Mouse (Mus musculus) ovary, postnatal 10 days (tissue): ENCODE data around the gene Wdr63.

Experiments
- DNase-seq: peaks from one replicate; pipeline ENCODE4 v3.0.0; 2022; ENCODE audit warnings: low spot score

Gene Wdr63

DNA sequence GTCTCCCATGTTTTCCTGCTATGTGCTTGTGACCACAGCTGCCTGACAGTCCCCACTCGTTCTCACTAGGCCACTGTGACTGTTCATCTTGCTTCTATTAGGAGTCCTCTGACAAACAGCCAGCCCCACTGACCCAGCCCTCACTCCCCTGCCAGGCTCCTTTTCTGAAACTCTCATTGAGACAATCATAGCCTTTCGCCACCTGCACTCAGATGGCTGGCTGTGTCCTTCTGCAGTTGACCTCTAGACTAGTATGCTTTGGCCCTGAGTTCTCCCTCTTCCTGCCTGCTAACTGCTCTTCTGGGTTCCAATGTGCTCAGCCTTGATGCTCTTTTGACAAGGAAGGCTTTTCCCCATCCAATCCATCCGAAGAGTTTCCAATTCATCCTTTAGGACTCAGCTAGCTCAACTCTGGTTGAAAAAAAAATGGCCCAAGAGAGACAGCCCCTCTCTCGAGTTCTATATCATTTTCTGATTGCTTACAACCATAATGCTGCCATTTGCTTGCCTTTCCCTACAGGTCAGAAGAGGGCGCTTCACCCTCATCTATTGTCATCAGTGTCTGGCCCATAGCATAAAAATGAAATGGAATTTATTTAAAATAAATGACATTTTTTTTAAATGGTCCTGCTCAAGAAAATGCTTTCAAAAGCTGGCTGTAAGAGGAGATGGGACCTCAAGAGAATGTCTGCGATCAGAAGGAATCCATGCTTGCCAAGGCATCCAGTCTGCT, 54.7 kb downstream of the Wdr63 start:
- DNase-seq, result no peak

DNA sequence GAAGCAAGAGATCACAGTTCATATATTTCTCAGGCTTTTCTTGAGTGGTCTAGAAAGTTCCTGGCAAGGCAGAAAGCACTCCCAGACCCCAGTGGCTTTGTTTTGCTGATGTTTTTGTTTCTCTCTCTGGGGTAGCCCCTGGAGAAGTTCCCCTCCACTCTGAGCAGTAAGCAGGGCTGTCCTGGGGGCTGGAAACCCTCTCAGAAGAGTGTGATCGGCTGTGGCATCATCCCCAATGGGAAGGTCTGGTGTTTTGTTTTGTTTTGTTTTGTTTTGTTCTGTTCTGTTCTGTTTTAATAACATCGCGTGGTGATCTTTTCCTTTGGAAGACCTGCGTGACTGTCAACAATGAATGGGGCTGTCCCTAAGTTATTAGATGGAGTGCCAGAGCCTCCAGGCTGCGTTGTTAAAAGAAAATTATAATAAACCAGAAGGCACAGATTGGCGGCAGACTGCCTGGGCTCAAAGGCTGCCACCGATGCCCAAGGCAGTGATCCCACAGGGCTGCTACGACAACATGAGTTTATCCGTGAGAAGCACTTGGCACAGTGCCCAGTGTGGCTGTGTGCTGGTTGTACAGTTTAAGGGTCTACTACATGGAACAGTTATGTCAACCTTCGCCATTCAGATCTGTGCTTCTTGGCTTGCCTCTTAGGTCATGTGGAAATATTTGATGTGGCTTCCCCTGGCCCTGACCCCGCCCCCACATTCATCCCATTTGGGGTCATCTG, 56.5 kb downstream of the Wdr63 start:
- no peak for DNase-seq

DNA sequence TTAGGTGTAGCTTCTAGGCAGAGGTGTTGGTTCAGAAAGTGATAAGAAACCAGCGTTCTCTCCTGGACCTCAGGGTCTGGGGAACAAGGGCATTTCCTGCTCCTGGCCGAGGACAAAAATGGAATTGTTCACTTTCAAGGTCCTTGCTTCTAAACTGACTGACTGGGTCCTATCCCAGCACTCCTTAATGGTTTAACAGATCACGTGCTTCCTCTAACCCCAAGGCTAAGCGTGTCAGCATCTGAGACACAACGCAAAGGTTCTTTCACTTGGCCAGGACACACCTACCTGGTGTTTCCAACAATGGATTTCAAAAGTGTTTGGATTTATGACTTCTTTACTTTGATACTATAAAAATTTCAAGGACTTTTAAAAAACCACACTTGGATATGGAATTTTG, 58.0 kb downstream of the Wdr63 start:
- DNase-seq, result no peak

DNA sequence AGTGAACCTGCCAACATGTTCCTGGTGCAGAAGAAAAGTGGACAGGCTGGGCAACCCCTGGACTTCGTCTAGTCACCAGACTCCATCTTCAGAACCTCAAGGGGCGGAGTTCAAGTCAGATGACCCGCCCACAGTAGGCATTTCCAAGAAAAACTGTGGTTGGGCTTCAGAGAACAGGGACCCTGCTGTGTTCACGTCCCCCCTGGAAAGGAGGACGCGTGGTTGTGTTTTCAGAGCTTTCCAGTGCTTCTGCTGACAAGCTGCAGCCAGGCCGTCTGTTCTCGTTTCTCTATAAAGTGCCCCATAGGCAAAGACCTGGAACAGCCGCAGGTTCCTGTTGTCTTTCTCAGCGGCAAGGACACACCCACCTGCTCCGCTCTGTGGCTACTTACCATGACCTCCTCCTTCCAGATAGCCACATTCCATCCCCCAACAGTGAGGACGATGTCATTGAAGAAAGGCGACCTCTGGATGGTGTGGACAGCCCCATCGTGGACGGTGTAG, 60.2 kb downstream of the Wdr63 start:
- DNase-seq, result no peak

DNA sequence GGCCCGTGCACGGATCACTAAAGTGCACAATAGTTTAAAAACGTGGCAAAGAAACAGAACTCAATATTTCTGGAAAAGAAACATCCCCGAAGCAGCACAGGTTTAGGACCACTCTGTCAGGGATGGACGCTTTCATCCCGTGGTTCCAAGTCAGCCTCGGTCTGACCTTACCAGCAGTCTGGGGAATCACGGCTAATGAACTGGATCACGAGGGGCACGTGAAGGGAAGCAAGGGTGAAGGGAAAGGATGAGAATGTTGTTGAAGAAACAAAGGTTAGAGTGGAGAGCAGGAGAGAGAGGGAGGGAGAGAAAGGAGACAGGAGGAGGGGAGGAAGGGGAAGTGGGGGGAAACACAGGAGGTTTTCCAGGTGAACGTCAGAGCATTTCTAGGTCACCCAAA, 61.9 kb downstream of the Wdr63 start:
- no peak for DNase-seq

DNA sequence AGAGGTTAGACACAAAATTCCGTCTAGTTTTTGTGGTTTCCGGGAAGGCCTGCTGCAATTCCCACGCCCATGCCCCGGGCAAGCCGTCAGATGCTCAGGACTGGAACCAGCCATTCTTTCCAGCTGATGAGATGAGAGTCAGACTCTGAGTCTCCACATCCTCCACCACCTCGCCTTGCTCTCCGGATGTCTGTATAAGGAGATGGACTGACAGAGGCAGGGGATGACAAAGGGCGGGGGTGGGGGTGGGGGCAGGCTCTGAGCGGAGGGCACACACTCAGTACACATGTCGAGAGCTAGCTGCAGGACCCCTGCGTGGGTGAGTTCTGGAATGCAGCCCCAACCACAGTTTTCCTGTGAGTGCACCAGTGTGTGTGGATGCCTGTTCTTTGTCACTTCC, 63.0 kb downstream of the Wdr63 start:
- no peak for DNase-seq

DNA sequence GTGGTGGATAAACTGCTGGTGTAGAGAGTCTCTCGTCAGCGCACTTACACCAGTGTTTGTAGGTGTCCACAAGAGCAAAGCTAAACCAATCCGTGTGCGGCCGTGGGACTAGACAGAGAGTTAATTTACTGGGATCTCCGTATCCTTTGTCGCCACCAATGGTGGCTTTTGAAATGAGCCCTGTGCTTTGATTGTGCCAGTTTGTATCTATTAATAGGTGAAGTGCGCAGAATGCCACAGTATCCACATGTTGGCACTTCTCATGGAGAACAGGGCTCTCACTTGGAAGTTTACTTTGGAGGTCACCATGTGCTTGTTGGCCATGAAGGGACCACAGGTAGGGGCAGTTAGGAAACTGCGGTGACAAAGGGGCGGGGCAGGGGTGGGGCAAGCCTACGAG, 66.5 kb downstream of the Wdr63 start:
- no peak for DNase-seq

DNA sequence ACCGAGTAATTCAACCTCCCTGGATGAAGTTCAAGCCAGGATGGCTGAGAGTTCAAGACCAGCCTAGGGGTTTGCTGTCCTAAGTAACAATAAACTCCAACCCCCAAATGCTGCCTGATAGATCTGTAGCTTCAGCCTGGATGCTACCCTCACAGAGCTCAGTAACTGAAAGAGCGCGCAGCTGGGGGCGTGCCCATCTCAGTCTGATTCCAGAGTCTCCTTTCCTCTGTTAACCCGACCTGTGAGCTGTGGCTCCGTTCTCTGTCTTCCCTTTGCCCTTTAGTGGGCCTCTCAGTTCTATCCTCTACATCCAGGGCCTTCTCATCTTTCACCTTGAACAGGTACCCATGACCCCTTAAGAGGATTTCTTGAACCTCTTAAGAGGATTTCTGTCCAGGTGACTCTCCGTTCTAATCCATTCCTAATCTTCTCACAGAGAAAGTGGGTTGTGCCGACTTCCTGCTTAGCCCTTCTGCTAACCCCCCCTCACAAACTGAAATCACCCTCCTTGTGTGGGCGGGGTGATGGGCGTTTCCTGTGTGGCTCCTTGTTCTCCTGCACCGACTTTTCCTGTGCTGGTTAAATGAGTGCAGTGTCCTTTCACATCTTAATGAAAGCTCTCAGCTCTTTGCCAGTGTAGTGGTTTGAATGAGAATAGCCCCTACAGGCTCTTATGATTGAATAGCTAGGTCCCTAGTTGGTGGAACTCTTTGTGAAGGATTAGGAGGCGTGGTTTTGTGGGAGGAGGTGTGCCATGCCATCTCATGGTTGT, 68.6 kb downstream of the Wdr63 start:
- no peak for DNase-seq

DNA sequence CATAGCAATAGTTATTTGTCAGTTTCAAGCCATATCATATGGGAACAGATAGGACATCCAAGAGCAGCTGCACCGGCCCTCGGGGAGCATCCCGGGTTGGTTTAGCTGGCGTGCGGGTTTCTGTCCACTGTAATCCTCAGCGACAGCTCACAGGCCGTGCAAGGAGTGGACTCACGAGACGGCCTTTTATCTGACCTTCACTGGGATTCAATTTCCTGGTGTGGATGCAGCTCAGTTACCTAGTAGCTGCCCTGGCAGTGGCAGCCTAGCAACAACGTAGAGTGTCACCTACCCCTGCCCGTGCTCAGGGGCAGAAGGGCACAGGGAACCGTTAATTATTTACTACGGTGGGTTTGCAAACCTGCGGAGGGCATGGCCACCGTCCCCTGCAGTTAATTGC, 70.0 kb downstream of the Wdr63 start:
- DNase-seq, result no peak

DNA sequence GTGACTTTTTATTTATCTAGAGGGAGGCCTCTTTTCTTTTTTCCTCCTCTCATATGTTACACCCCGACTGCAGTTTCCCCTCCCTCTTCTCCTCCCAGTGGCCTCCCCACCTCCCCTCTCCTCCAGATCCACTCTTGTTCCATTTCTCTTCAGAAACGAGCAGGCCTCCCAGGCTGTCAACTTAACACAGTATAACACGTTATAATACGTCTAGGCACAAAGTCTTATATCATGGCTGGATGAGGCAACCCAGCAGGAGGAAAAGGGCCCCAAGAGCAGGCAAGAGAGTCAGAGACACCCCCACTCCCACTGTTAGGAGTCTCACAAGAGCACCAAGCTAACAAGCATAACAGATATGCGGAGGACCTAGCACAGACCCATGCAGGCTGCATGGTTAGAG, 75.0 kb downstream of the Wdr63 start:
- no peak for DNase-seq

DNA sequence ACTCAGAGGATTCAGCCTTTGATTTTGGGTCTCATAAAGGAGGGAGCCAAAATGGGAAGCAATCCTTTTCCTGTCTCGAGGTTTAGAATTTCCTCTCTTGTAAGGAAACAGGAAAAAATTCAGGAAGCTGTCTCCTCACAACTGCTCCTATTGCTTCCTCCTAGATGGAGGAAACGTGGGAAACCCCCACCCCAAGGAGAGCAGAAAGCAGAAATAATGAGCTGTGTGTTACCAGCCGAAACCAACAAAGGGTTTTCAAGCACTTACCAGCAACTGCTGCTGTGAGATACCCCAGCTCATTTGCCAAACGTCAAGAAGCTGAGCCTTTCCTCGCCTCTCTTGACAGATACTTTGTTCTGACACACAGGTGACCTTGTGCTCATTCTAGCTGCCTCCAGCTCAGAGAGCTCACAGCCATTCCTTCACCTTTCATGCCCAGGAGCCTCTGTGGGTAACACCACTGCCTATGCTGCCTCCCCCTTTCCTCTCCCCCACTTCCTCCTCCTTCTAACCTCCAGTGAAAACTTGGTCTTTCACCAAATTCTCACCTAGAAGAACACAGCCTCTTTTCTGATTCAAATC, 77.6 kb downstream of the Wdr63 start:
- no peak for DNase-seq

DNA sequence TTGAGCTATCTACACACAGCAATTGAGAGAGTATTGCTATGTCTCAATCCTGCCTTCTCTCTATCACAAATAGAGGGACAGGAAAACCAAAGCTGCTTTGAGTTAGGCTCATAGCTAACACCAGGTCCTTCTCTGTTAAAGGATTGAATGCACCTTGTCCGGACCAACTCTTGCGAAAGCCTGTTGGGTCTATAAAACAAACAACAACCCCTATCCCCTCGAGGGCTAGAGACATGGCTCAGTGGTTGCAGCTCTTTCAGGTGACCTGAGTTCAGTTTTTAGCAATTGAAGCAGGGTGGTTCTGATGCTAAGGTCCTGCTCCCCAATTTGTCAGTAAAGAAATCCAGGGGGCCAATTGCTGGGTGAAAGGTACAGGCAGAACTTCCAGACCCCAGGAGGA, 78.7 kb downstream of the Wdr63 start:
- no peak for DNase-seq

DNA sequence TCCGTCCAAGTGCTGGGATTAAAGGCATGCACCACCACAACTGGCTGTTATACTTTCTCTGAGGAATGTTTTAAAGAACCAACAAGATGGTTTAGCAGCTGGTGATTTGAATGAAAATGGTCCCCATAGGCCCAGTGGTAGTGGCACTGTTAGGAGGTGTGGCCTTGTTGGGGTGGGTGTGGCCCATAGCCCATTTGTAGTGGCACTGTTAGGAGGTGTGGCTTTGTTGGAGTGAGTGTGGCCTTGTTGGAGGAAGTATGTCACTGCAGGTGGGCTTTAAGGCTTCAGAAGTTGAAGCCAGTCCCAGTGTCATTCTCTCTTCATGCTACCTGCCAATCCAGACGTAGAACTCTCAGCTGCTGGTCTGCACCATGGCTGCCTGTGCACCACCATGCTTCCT, 79.5 kb downstream of the Wdr63 start:
- DNase-seq, result no peak

DNA sequence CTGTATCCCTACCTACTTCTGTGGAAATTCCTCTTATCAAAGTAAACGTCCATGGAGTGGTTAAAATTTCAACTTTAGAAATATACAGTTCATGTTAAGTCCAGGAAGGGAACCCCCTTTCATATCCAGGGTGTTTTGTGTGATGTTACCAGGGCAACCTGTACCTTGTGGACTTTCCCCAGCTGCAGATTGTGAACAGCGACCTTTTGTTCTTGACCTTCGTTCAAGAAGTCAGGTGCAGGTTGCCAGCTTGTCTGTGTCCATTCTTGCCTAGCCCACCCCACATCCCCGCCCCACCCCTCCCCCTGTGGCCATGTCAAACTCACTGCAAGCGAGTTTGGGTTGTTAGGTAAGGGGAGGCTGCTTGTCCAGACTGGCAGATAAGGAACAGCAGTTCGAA, 80.8 kb downstream of the Wdr63 start:
- DNase-seq, result no peak

DNA sequence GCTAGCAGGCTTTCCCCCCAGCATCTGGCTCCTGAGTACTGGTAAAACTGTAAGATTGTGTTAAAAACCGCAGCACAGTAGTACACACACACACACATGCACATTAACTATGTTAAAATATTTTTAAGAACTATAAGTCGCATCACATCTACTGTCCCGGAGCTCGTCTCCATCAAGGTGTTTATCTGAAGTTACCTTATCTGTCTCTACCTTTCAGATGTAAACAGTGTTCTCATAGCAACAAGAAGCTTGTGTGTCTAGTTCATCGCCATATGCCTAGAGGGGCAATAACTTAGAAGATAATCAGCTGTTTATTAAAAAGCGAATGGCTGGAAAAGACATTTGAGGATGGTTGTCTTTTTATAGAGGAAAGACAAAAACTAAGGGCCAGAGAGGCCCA, 82.4 kb downstream of the Wdr63 start:
- DNase-seq, result no peak

DNA sequence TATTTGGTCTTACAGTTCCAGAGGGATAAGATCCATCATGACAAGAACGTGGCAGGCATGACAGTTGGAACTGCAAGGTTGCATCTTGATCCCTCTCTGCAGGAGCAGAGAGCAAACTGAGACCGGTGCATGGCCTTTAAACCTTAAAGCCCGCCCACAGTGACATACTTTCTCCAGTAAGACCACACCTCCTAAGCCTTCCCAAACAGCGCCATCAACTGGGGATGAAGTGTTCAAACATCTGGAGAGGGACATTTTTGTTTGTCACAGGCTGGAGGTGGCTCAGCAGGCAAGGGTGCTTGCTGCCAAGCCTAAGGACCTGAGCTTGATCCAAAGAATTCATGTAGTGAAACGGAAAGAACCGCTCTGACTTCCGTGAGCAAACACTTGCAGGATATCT, 83.2 kb downstream of the Wdr63 start:
- DNase-seq, result no peak

DNA sequence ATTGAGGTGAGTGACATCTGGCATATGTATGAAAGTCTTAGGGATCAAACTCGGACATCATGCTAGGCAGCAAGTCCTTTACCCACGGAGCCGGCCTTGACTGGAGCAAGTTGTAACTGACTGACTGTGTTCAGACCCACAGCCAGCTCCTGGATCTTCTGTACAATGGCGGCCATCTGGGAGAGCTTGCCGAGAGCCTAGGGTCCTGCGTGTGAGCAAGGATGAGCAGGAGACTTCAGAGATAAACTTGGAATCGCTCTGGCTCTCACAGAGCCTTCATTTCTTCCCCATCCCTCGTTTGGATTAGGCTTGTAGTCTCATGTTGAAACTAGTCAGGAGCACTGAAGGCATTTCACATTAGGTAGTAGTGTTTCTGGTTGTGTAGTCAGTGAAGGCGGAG, 85.7 kb downstream of the Wdr63 start:
- no peak for DNase-seq

DNA sequence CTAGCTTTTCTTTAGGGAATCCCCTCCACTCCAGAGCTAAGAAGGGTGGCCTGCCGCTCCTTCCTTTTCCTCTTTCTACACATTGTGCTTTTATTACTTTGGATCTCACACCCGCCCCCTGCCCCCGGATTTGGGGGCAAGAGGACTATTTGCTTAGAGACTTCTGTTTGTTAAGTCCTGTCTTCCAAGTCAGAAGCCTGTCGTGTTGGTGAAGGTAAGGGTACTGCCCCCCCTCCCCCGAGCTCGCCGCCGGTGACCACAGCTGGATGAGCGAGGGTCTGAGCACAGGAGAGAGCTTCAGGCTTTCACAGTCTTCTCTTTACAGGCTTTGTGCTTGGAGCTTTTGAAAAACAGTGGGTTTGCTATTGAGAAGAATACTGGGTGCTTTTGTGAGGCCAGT, 90.4 kb downstream of the Wdr63 start:
- DNase-seq, result no peak

DNA sequence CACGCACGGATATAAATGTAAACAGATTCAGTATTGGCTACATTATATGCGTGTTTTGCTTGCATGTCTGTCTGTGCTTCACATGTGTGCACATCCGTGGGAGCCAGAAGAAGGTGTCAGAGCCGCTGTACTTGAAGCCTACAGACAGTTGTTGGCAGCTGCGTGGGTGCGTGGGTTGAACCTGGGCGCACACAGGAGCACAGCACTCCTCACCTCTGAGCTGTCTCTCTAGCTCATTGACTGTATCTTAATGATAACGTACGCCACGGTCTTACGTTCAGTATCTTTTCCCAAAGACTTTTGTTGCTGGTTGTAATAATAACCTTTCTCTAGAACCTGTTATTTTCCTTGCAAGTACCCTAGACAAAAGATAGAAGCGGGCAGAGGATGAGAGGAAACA, 91.0 kb downstream of the Wdr63 start:
- no peak for DNase-seq

DNA sequence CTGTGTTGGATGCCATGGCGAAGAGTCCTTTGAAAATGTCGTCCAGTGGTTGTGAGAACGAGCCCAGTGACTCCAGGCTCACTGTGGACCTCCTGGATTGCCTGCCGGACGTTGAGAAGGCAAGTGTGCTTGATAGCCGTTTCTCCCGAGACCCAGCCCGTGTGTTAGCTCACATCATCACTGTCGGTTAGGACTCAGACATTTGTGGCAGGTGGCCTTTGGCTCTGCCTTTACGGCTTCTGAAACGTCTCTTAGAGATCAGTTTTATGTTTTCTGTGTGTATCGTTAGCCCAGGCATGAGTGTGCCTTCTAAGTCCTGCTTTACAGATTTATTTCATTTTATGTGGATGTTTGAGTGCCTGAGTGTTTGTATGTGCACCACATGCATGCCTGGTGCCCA, 93.6 kb downstream of the Wdr63 start:
- DNase-seq, result no peak

DNA sequence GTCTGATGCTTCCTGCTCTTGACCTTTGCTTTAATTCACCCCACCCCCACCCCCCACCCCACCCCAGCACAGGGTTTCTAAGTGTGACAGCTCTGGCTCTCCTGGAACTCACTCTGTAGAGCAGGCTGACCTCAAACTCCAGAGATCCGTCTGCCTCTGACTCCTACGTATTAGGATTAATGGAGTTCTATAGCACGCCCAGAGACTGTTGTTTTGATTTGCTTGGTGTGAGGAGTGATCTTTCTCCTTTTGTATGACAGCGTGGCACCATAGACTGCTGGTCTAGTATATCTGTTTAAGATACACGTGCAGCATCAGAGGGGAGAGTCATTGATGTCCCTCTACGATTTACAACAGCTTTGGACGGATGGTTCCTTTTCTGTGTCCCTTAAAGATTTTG, 94.4 kb downstream of the Wdr63 start:
- DNase-seq, result no peak

DNA sequence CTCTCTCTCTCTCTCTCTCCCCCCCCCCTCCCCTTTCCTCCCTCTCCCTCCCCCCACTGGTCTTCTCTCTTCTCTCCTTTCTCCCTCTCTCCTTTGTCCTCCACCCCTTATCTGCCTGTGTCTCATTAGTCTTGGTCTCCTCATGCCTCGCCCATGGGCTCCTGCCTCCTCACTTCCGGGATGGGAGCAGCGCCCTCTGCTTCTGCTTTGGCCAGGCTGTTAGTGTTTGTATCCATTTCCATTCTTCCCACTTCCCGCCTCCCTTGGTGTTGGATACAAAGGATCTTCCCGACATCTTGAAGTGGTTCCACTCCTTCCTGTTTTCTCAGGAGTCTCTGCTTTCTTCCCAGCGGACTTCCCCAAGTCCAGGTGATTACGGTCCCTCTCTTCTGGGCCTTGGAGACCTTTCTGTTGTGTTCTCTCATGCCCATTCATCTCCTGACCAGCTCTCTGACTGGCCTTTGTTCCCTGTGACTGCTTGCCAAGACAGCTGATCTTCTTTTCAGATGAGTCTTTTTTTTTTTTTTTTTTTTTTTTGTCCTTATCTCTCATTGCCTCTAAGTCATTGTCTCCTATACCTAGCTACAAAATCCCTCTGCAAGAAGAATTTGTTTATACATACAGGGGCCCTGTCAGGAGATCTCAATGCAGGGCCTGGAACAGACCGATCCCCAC, 96.2 kb downstream of the Wdr63 start:
- DNase-seq, result no peak
